Mouse (Mus musculus) C2C12 (cell line): ENCODE results near the gene 4930435E12Rik. TPM values are rescaled to one million over a fixed set of nuclear protein-coding genes. Genes with fewer than 3 reads are reported as not detected.

Source experiments
- H3K27me3 ChIP-seq: one replicate; pipeline ENCODE4 v1.6.1; 2011; ENCODE audit not compliant: control insufficient read depth, insufficient read depth, insufficient read length
- H3K36me3 ChIP-seq: one replicate; pipeline ENCODE4 v1.6.1; 2011; ENCODE audit not compliant: control insufficient read depth, insufficient read depth
- H3K4me3 ChIP-seq: one replicate; pipeline ENCODE4 v1.5.1; 2011; ENCODE audit warnings: mild to moderate bottlenecking, control low read depth; ENCODE audit not compliant: poor library complexity, insufficient read depth, severe bottlenecking
- H3K79me2 ChIP-seq: one replicate; pipeline ENCODE4 v1.6.1; 2011; ENCODE audit not compliant: control insufficient read depth, insufficient read depth
- H3K79me3 ChIP-seq: one replicate; pipeline ENCODE4 v1.6.1; 2011; ENCODE audit warnings: low read depth, control low read depth
- H3ac ChIP-seq: one replicate; pipeline ENCODE3; 2011; ENCODE audit warnings: low read depth; ENCODE audit not compliant: control insufficient read depth, insufficient read length
- CEBPB ChIP-seq: IDR thresholded peaks from one replicate; pipeline ENCODE4 v1.6.1; 2011; ENCODE audit warnings: low read depth, mild to moderate bottlenecking, control low read depth, moderate library complexity
- CTCF ChIP-seq: IDR thresholded peaks from one replicate; pipeline ENCODE4 v1.5.1; 2011; ENCODE audit not compliant: control insufficient read depth, insufficient read depth, insufficient read length
- FOSL1 ChIP-seq: IDR thresholded peaks from one replicate; pipeline ENCODE4 v1.8.0; 2011; ENCODE audit warnings: mild to moderate bottlenecking, low read length; ENCODE audit not compliant: poor library complexity, insufficient read depth, severe bottlenecking
- MAX ChIP-seq: IDR thresholded peaks from one replicate; pipeline ENCODE4 v1.6.1; 2011; ENCODE audit warnings: mild to moderate bottlenecking, control low read depth
- MYOD1 ChIP-seq: IDR thresholded peaks from one replicate; pipeline ENCODE4 v1.6.1; 2011; ENCODE audit warnings: low read depth; ENCODE audit not compliant: control insufficient read depth, insufficient read length
- MYOG ChIP-seq: IDR thresholded peaks from one replicate; pipeline ENCODE4 v1.6.1; 2011; ENCODE audit not compliant: control insufficient read depth, insufficient read length; ENCODE audit errors: extremely low read depth
- USF1 ChIP-seq: IDR thresholded peaks from one replicate; pipeline ENCODE4 v1.6.1; 2011; ENCODE audit warnings: low read depth, mild to moderate bottlenecking, control low read depth, moderate library complexity
- polyA plus RNA-seq: library from polyadenylated mRNA; unstranded; fragments of >200 nt; fragmentation: generic; extraction: Trizol; gene quantifications from one replicate; pipeline ENCODE4 v1.2.1, GENCODE M21; 2012; ENCODE audit warnings: missing spikeins

4930435E12Rik gene
- polyA plus RNA-seq, 1 experiment, result not detected

- no peak for TF ChIP-seq FOSL1
- no peak for TF ChIP-seq MAX
- no peak for TF ChIP-seq USF1
- TF ChIP-seq MYOD1, result no peak
- TF ChIP-seq CEBPB, result no peak
- no peak for TF ChIP-seq CTCF
- no peak for TF ChIP-seq MYOG
- Histone ChIP-seq H3ac (no peak overlapping the region), H3K79me2 (no peaks in the 10 kb centered on the region), H3K36me3 (no peaks in the 10 kb centered on the region), H3K27me3 (no peaks in the 10 kb centered on the region), H3K79me3 (no peaks in the 10 kb centered on the region), H3K4me3 (no peak overlapping the region)
These were observed 61.9 kb downstream of the 4930435E12Rik start for GRCm38 (mm10) chr16:38766671-38767070.

- Histone ChIP-seq H3K79me2 (no peaks in the 10 kb centered on the region), H3K79me3 (no peaks in the 10 kb centered on the region), H3K27me3 (no peaks in the 10 kb centered on the region), H3ac (no peak overlapping the region), H3K4me3 (no peak overlapping the region), H3K36me3 (no peaks in the 10 kb centered on the region)
- TF ChIP-seq MAX, result no peak
- TF ChIP-seq MYOD1, result no peak
- TF ChIP-seq FOSL1, result no peak
- no peak for TF ChIP-seq USF1
These were observed 65.0 kb downstream of the 4930435E12Rik start for GRCm38 (mm10) chr16:38763508-38763907.

GRCm38 (mm10) chr16:38762401-38762800 lies 66.1 kb downstream of the 4930435E12Rik start:
- TF ChIP-seq CEBPB, result no peak
- no peak for TF ChIP-seq MYOG
- no peak for TF ChIP-seq MYOD1
- no peak for TF ChIP-seq FOSL1
- TF ChIP-seq MAX, result no peak
- no peak for TF ChIP-seq USF1
- no peak for TF ChIP-seq CTCF
- Histone ChIP-seq H3K36me3 (no peaks in the 10 kb centered on the region), H3K4me3 (no peak overlapping the region), H3ac (no peak overlapping the region), H3K79me2 (no peaks in the 10 kb centered on the region), H3K27me3 (no peaks in the 10 kb centered on the region), H3K79me3 (no peaks in the 10 kb centered on the region)

Other genes with a start within 250 kb of the 4930435E12Rik start
- 15.7 TPM for gene Arhgap31, start 115.5 kb downstream of the 4930435E12Rik start, polyA plus RNA-seq
- 4.3 TPM for gene B4galt4, start 86.5 kb downstream of the 4930435E12Rik start, polyA plus RNA-seq
- gene Upk1b, start 28.4 kb downstream of the 4930435E12Rik start, polyA plus RNA-seq, result 0.04 TPM
- 7.7 TPM for gene Igsf11, start 63.9 kb upstream of the 4930435E12Rik start, polyA plus RNA-seq